Mouse (Mus musculus) liver, embryonic 15.5 days (tissue): Measurements from ENCODE around the gene Fam126b. TPM values are rescaled to one million over a fixed set of nuclear protein-coding genes. Genes with fewer than 3 reads are reported as not detected.
"Not testable (repeated sequence)": the region's sequence is repeated elsewhere in the genome, so short reads cannot be mapped to it uniquely, and the experiment has no call there.

Experiments
- ATAC-seq: fragments of 200-750 bp; cut with Nextera tagmentation; 2 replicates; pipeline ENCODE4 v1.8.0; 2017; ENCODE audit warnings: moderate number of reproducible peaks, mild to moderate bottlenecking, moderate library complexity; ENCODE audit not compliant: insufficient read depth
- H3K27ac ChIP-seq: fragments of 300-500 bp; sonication (generic); replicated peaks from 2 replicates; pipeline ENCODE4 v1.5.1; 2015; ENCODE audit warnings: mild to moderate bottlenecking, inconsistent platforms
- H3K27me3 ChIP-seq: fragments of 300-500 bp; sonication (generic); 2 replicates; pipeline ENCODE4 v1.6.1; 2015; ENCODE audit warnings: mild to moderate bottlenecking, inconsistent platforms
- H3K36me3 ChIP-seq: fragments of 300-500 bp; sonication (generic); replicated peaks from 2 replicates; pipeline ENCODE4 v1.6.1; 2015; ENCODE audit warnings: moderate library complexity, mild to moderate bottlenecking, inconsistent platforms
- H3K4me1 ChIP-seq: fragments of 300-500 bp; sonication (generic); replicated peaks from 2 replicates; pipeline ENCODE4 v1.6.1; 2015; ENCODE audit warnings: inconsistent platforms
- H3K4me2 ChIP-seq: fragments of 300-500 bp; sonication (generic); 2 replicates; pipeline ENCODE4 v1.6.1; 2015; ENCODE audit warnings: moderate library complexity, mild to moderate bottlenecking, inconsistent platforms
- H3K4me3 ChIP-seq: fragments of 300-500 bp; sonication (generic); replicated peaks from 2 replicates; pipeline ENCODE4 v1.5.1; 2015; ENCODE audit warnings: mild to moderate bottlenecking, inconsistent platforms
- H3K9ac ChIP-seq: fragments of 300-500 bp; sonication (generic); 2 replicates; pipeline ENCODE4 v1.6.1; 2015; ENCODE audit warnings: moderate library complexity, mild to moderate bottlenecking, inconsistent platforms
- H3K9me3 ChIP-seq: fragments of 300-500 bp; sonication (generic); replicated peaks from 2 replicates; pipeline ENCODE4 v1.6.1; 2016; ENCODE audit warnings: inconsistent platforms
- WGBS: fragments of 180-500 bp; shearing (Covaris S2); methylation state at CpG from one replicate; pipeline ENCODE4 v1.1.7; 2015; ENCODE audit warnings: mixed read lengths; ENCODE audit not compliant: insufficient replicate concordance; 5-methylcytosine and 5-hydroxymethylcytosine counted together
- polyA plus RNA-seq: library from polyadenylated mRNA; unstranded; fragments of >200 nt; fragmentation: Nextera tagmentation; extraction: Ambion mirVana; gene quantifications from 2 replicates; pipeline ENCODE4 v1.2.1, GENCODE M21; 2015

Fam126b gene
- polyA plus RNA-seq, 1 experiment from 2014 or later: 3.6 TPM

- ATAC-seq: no peak
Measured at GRCm38 (mm10) chr1:58610611-58611010, 24.5 kb upstream of the Fam126b start.

GRCm38 (mm10) chr1:58610166-58610565, 24.0 kb upstream of the Fam126b start:
- H3K27me3 ChIP-seq: no peaks in the 10 kb centered on the region
- no peak overlapping the region for H3K9ac ChIP-seq
- WGBS: 58% methylated on average over 1 of the region's 1 CpGs
- ATAC-seq: no peak
- no peak overlapping the region for H3K4me3 ChIP-seq
- no peaks in the 10 kb centered on the region for H3K36me3 ChIP-seq
- no peak overlapping the region for H3K4me2 ChIP-seq
- H3K9me3 ChIP-seq: no peaks in the 10 kb centered on the region
- H3K27ac ChIP-seq: no peak overlapping the region
- H3K4me1 ChIP-seq: no peaks in the 10 kb centered on the region

More at GRCm38 (mm10) chr1:58610611-58611010, 24.5 kb upstream of the Fam126b start:
- Histone ChIP-seq H3K9me3 (no peaks in the 10 kb centered on the region), H3K4me1 (no peaks in the 10 kb centered on the region), H3K27me3 (no peaks in the 10 kb centered on the region), H3K4me3 (no peak overlapping the region), H3K9ac (no peak overlapping the region), H3K36me3 (no peaks in the 10 kb centered on the region), H3K4me2 (no peak overlapping the region), H3K27ac (no peak overlapping the region)
- 28% methylated on average over 1 of the region's 1 CpGs for WGBS

- not testable (repeated sequence) for H3K4me1 ChIP-seq, ATAC-seq, H3K9ac ChIP-seq, H3K9me3 ChIP-seq, H3K27ac ChIP-seq, H3K36me3 ChIP-seq, H3K4me3 ChIP-seq, H3K4me2 ChIP-seq, H3K27me3 ChIP-seq
- whole genome bisulfite sequencing: 71% methylated on average over 5 of the region's 5 CpGs
Measured at GRCm38 (mm10) chr1:58609591-58609990, 23.5 kb upstream of the Fam126b start.

GRCm38 (mm10) chr1:58603738-58604137, 17.6 kb upstream of the Fam126b start:
- Histone ChIP-seq H3K36me3 (no peaks in the 10 kb centered on the region), H3K4me3 (no peak overlapping the region)
- 21% methylated on average over 4 of the region's 4 CpGs for WGBS

GRCm38 (mm10) chr1:58602681-58603080, 16.6 kb upstream of the Fam126b start:
- no peak overlapping the region for H3K27ac ChIP-seq
- H3K9ac ChIP-seq: no peak overlapping the region
- no peaks in the 10 kb centered on the region for H3K9me3 ChIP-seq
- WGBS: 60% methylated on average over 4 of the region's 4 CpGs
- H3K4me1 ChIP-seq: no peaks in the 10 kb centered on the region
- no peak overlapping the region for H3K4me2 ChIP-seq
- H3K27me3 ChIP-seq: no peaks in the 10 kb centered on the region
- H3K4me3 ChIP-seq: no peak overlapping the region
- H3K36me3 ChIP-seq: no peaks in the 10 kb centered on the region
- ATAC-seq: no peak

More at GRCm38 (mm10) chr1:58603738-58604137, 17.6 kb upstream of the Fam126b start:
- Histone ChIP-seq H3K4me2 (no peak overlapping the region), H3K9ac (no peak overlapping the region), H3K4me1 (no peaks in the 10 kb centered on the region), H3K9me3 (no peaks in the 10 kb centered on the region), H3K27ac (no peak overlapping the region), H3K27me3 (no peaks in the 10 kb centered on the region)
- no peak for ATAC-seq

GRCm38 (mm10) chr1:58587491-58587890, 1.4 kb upstream of the Fam126b start:
- no peak overlapping the region for H3K27ac ChIP-seq
- WGBS: 57% methylated on average over 1 of the region's 1 CpGs
- no peaks in the 10 kb centered on the region for H3K9me3 ChIP-seq
- H3K4me1 ChIP-seq: peaks cover 19% of the 10 kb centered on the region
- peak overlapping the region; percentile 89; the same call in 1 of the 2 replicates for H3K9ac ChIP-seq
- no peaks in the 10 kb centered on the region for H3K27me3 ChIP-seq
- H3K36me3 ChIP-seq: no peaks in the 10 kb centered on the region
- ATAC-seq: no peak
- H3K4me3 ChIP-seq: peak overlapping the region; percentile 91
- peak overlapping the region; percentile 84 for H3K4me2 ChIP-seq

GRCm38 (mm10) chr1:58585373-58586170, 551 bp downstream of the Fam126b start:
- H3K4me3 ChIP-seq: peak overlapping the region; percentile 91
- H3K9me3 ChIP-seq: no peaks in the 10 kb centered on the region
- peak; percentile 49 for ATAC-seq
- no peaks in the 10 kb centered on the region for H3K27me3 ChIP-seq
- H3K4me2 ChIP-seq: peak overlapping the region; percentile 84
- no peaks in the 10 kb centered on the region for H3K36me3 ChIP-seq
- peaks cover 19% of the 10 kb centered on the region for H3K4me1 ChIP-seq
- H3K9ac ChIP-seq: peak overlapping the region; percentile 89
- H3K27ac ChIP-seq: peak overlapping the region; percentile 74
- WGBS: 3% methylated on average over 35 of the region's 36 CpGs

GRCm38 (mm10) chr1:58584271-58584670, 1.9 kb downstream of the Fam126b start:
- Histone ChIP-seq H3K4me3 (no peak overlapping the region), H3K27ac (no peak overlapping the region), H3K9ac (no peak overlapping the region), H3K4me2 (no peak overlapping the region), H3K4me1 (peaks cover 19% of the 10 kb centered on the region), H3K36me3 (no peaks in the 10 kb centered on the region), H3K27me3 (no peaks in the 10 kb centered on the region), H3K9me3 (no peaks in the 10 kb centered on the region)
- ATAC-seq: no peak
- 46% methylated on average over 1 of the region's 1 CpGs for WGBS

- Histone ChIP-seq H3K36me3 (no peaks in the 10 kb centered on the region), H3K4me2 (no peak overlapping the region), H3K9ac (no peak overlapping the region), H3K4me3 (no peak overlapping the region), H3K27ac (no peak overlapping the region), H3K9me3 (no peaks in the 10 kb centered on the region), H3K27me3 (no peaks in the 10 kb centered on the region), H3K4me1 (peaks cover 16% of the 10 kb centered on the region)
- 55% methylated on average over 1 of the region's 1 CpGs for WGBS
- ATAC-seq: no peak
Measured at GRCm38 (mm10) chr1:58582611-58583010, 3.5 kb downstream of the Fam126b start.

- no peak for ATAC-seq
- Histone ChIP-seq H3K9ac (no peak overlapping the region), H3K4me2 (no peak overlapping the region), H3K4me3 (no peak overlapping the region), H3K4me1 (no peaks in the 10 kb centered on the region), H3K27me3 (no peaks in the 10 kb centered on the region), H3K9me3 (no peaks in the 10 kb centered on the region), H3K36me3 (no peaks in the 10 kb centered on the region), H3K27ac (no peak overlapping the region)
- 78% methylated on average over 2 of the region's 2 CpGs for WGBS
Measured at GRCm38 (mm10) chr1:58579179-58579578, 6.9 kb downstream of the Fam126b start.

- Histone ChIP-seq H3K4me1 (peaks cover 8% of the 10 kb centered on the region), H3K4me3 (no peak overlapping the region), H3K36me3 (no peaks in the 10 kb centered on the region), H3K27ac (no peak overlapping the region), H3K27me3 (no peaks in the 10 kb centered on the region), H3K9ac (no peak overlapping the region), H3K4me2 (no peak overlapping the region), H3K9me3 (no peaks in the 10 kb centered on the region)
- no peak for ATAC-seq
- WGBS: 36% methylated on average over 4 of the region's 4 CpGs
Measured at GRCm38 (mm10) chr1:58570437-58570836, 15.7 kb downstream of the Fam126b start.
